Mouse (Mus musculus) hematopoietic multipotent progenitor cell, adult 10-12 weeks (in vitro differentiated cells): Measurements from ENCODE around the gene Nlrc3. TPM values are rescaled to one million over a fixed set of nuclear protein-coding genes. Genes with fewer than 3 reads are reported as not detected.

Source experiments
- polyA plus RNA-seq: library from polyadenylated mRNA; stranded (reverse); fragments of >175 nt; gene quantifications from 2 replicates; pipeline ENCODE4 v1.2.3, GENCODE M21; 2012; ENCODE audit warnings: low replicate concordance

The Nlrc3 gene
- polyA plus RNA-seq = 4.5 and 5.5 TPM in 2 replicates

GRCm38 (mm10) chr16:3976251-3976671, at the start of gene Nlrc3:
Gene Nlrc3 (minus strand): TSS chr16:3976632.

GRCm38 (mm10) chr16:4003489-4004398, 27.3 kb upstream of the Nlrc3 start, which contains the start of gene Slx4:
Gene Slx4 (minus strand): TSS chr16:4003770.

GRCm38 (mm10) chr16:3908537-3909111, 67.8 kb downstream of the Nlrc3 start, which contains the start of the genes 1700037C18Rik and Cluap1:
Gene 1700037C18Rik (minus strand): TSS chr16:3908689.
Gene Cluap1 (plus strand): TSS chr16:3908801.

Other genes with a start within 250 kb of the Nlrc3 start
- gene Zfp263, start 232.5 kb downstream of the Nlrc3 start, polyA plus RNA-seq = 25.4 and 51.8 TPM in 2 replicates
- 0.15 TPM in 1 of 2 replicates, not detected in the other for gene Olfr15, start 145.8 kb downstream of the Nlrc3 start, polyA plus RNA-seq
- 0.21 and 0.22 TPM in 2 replicates for gene Zfp174, start 129.4 kb downstream of the Nlrc3 start, polyA plus RNA-seq
- 53.2 and 61.9 TPM in 2 replicates for gene Naa60, start 104.3 kb downstream of the Nlrc3 start, polyA plus RNA-seq
- gene Zfp597, start 92.1 kb downstream of the Nlrc3 start, polyA plus RNA-seq = 6.7 and 8.3 TPM in 2 replicates
- gene Gm20695, start 92.0 kb downstream of the Nlrc3 start, polyA plus RNA-seq = not detected in 2 replicates
- gene 1700037C18Rik, start 67.9 kb downstream of the Nlrc3 start, polyA plus RNA-seq = 16.6 and 29.0 TPM in 2 replicates
- gene Cluap1, start 67.8 kb downstream of the Nlrc3 start, polyA plus RNA-seq = 18.8 and 31.8 TPM in 2 replicates
- gene Slx4, start 27.1 kb upstream of the Nlrc3 start, polyA plus RNA-seq = 13.6 and 28.3 TPM in 2 replicates
- gene Dnase1, start 60.3 kb upstream of the Nlrc3 start, polyA plus RNA-seq = not detected in 2 replicates
- gene Trap1, start 101.2 kb upstream of the Nlrc3 start, polyA plus RNA-seq = 125 and 198 TPM in 2 replicates
- 28.8 and 51.1 TPM in 2 replicates for gene Crebbp, start 237.4 kb upstream of the Nlrc3 start, polyA plus RNA-seq